Mouse (Mus musculus) mature B cell (primary cell): ENCODE results near the gene Exoc6b.

Source experiments
- in situ Hi-C: fragments of 300-500 bp; cut with MboI; formaldehyde crosslinking; loops from 2 replicates; pipeline ENCODE4 v1.14.3; 2019

The Exoc6b gene

GRCm38 (mm10) chr6:84585686-84586300, 483.5 kb downstream of the Exoc6b start:
- in situ Hi-C loops: no loop called here

GRCm38 (mm10) chr6:84584783-84585685, 484.3 kb downstream of the Exoc6b start:
- in situ Hi-C loops: no loop called here

- in situ Hi-C loops: no loop called here
These were observed 485.2 kb downstream of the Exoc6b start for GRCm38 (mm10) chr6:84583841-84584782.

DNA sequence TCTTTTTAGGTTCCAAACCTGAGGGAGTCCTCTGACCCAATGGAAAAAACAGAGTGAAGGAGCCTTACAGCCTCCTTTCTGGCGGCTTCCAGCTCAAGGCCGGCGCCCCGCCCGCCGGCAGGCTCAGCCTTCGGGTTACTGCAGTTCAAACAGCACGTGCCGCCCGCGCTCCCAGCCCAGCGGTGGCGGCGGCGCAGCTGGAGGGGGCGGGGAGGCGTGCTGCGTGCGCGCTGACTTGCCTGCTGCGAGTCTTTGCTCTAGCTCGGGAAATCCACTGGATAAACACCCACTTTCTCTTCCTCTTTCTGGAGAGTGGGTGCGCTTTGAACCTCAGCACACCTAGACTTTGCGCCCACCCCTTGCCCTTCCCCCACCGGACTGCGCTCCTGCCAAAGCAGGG, 485.9 kb downstream of the Exoc6b start:
- in situ Hi-C loops: no loop called here

- in situ Hi-C loops: no loop called here
These were observed 486.5 kb downstream of the Exoc6b start for GRCm38 (mm10) chr6:84582826-84583225.

GRCm38 (mm10) chr6:84581833-84582445, 487.4 kb downstream of the Exoc6b start:
- in situ Hi-C loops: no loop called here

DNA sequence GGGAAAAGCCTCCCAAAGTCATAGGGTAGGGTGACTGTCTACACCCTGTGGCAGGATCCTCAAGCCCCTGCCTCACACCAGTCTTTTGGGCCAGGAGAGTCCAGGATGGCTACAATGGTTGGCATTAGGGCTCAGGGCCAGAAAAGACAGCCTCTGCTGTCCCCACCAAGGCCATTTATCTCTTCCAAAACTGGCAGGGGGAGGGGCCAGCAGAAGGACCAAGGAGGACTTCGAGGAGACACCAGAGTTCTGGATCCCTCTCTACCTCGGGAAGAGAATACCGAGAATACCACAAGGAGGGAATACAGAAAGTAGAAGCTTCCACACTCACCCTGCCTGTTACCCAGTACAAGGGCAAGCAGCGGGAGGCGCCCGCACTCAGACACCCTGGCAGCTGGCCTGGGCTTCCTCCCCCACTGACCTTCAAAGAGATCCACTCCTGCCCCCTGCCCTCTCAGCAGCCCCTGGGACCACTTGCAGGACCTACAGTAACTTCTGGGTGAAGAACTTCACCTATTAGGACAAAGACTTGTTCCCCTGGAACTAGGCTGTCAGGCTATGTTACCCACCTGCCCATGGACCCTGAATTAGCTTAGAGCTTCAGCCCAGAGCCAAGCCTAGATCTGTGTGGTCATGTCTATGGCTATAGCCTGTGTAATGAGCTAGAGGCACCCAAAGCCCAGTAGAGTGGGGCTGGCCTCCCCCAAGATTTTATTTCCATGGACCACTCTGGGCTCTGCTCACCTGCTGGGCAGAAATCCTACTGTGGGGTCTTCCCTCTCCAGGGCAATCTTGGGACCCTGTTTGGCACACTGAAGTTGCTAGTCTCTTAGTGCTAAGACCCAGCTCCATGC, 488.1 kb downstream of the Exoc6b start:
- in situ Hi-C loops: no loop called here

GRCm38 (mm10) chr6:84579508-84579907, 489.8 kb downstream of the Exoc6b start:
- in situ Hi-C loops: no loop called here

- in situ Hi-C loops: no loop called here
These were observed 490.4 kb downstream of the Exoc6b start for GRCm38 (mm10) chr6:84578928-84579327.

DNA sequence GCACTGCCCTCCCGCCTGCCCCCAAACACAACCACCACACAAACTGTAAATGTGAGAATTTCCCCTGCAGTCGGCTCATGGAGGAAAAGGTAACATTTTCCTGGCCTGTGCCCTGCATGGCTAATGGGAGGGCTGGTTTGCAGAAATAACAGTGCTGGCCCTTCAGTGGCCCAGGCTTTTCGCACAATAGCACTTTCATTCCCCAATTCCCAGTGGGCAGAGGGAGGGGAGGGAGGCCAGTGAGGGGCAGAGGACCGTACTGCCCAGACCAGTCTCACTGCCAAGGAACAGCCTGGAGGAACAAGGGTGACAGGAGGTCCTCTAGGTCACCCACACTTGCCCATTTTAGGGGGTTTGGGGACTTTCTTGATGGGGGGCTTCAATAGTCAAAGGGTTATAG, 491.4 kb downstream of the Exoc6b start:
- in situ Hi-C loops: no loop called here

DNA sequence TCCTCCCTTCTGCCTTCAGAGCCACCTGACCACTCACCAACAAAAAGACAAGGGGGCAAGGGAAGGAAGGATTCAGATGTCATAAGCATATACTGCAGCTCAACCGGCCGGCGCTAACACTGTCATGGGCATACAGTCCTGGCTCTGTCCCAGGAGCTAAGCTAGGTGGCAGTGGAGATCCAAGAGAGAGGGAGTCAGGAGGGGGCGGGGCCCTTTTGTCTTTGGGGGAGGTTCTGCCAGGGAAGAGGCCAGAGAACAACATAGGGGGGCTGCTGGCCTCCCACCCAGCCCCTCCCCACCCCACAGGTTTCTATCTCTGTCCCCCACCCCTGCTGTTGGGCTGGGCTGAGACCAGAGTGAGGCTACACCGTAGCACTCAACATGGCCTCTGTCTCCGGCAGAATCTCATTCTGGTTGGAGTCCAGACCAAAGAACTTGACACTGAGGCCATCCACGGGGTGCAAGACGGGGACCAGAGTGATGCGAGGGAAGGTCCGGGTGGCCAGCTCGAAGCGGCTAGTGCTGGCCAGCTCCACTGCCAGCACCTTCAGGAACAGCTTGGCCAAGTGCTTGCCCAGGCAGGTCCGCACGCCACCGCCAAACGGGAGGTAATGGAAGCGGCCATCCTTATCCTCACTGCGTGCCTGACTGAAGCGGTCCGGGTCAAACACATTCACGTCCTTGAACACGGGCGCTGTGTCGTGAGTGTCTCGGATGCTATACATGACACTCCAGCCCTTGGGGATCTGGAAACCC, 495.2 kb downstream of the Exoc6b start:
- in situ Hi-C loops: no loop called here

DNA sequence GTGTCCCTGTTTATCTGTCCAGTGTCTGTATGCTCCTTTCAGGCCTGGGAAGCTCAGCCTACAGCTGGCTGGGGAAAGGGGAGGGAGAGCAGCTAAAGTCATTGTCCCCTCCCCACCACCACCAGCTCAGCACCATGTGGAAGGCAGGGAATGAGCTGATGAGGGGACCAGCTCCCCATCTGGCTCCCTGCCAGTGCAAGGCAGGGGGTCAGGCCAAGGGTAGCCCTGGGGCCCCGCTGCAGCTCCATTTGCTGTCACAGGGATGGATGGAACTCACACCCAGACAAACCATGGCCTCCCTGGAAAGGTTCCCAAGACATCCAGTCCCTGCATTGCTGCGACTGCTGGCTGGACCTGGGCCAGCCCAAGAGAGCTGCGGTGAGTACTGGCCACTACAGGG, 499.3 kb downstream of the Exoc6b start:
- in situ Hi-C loops: no loop called here

DNA sequence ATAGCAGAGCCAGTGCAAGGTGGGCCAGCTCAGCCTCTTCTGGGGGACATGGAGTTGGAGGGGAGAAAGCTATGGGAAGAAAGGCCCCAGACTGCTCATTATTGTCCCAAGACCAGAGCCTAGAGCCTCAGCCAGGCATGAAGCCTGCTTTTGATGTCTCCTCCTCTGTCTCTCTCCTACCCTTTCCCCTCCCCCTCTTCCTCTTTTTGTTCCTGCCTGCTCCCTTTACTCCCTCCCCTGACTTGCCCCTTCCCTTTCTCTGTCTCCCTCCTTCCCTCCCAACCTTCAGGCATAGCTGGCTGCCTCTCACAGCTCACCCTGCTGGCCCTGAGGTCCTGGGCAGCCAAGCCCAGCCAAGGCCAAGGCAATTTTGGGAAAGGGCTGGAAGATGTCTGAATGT, 499.7 kb downstream of the Exoc6b start:
- in situ Hi-C loops: no loop called here

DNA sequence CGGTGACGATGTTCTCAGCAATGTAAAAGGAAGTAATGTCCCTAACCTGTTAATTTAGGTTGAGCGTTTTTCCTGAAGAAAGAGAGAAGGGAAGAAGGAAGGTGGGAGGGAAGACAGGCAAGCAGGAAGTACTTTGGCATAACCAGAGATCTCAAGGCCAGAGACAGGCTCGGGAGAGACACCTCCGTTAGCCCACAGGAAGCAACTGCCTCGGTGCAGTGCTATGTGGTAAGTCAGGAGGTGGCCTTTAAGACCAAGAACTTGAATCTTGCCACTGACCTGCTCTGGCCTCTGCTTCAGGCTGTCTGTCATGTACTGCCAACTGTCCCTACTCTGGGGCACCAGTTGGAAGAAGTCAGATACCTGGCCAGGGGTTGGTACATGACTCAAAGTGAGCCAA, 500.4 kb downstream of the Exoc6b start:
- in situ Hi-C loops: no loop called here
